Mouse (Mus musculus): ENCODE results near the gene Aadat.
"Not testable (repeated sequence)": the region's sequence is repeated elsewhere in the genome, so short reads cannot be mapped to it uniquely, and the experiment has no call there.

The Aadat gene

GRCm38 (mm10) chr8:60505653-60506521 lies at the start of gene Aadat:
TSS of gene Aadat (plus strand) at chr8:60505932.
- peak; percentile 81 to 87 for DNase-seq

GRCm38 (mm10) chr8:60466686-60467335 lies 38.9 kb upstream of the Aadat start:
- peak; percentile 50 to 77 for DNase-seq

- DNase-seq = peak; percentile 40 to 74
Observed at GRCm38 (mm10) chr8:60490147-60490546, 15.6 kb upstream of the Aadat start.

- peak in 1 of 2 experiments; percentile 38 for DNase-seq
Observed at GRCm38 (mm10) chr8:60491871-60492270, 13.9 kb upstream of the Aadat start.

GRCm38 (mm10) chr8:60492471-60492870 lies 13.3 kb upstream of the Aadat start:
- peak; percentile 77 to 89 for DNase-seq

GRCm38 (mm10) chr8:60494606-60495005 lies 11.1 kb upstream of the Aadat start:
- DNase-seq = peak; percentile 41 to 48

GRCm38 (mm10) chr8:60495046-60495445 lies 10.7 kb upstream of the Aadat start:
- peak; percentile 69 to 79 for DNase-seq

GRCm38 (mm10) chr8:60503098-60503497 lies 2.6 kb upstream of the Aadat start, which contains the start of gene Gm10283:
TSS of gene Gm10283 (minus strand) at chr8:60503198.
- DNase-seq = no peak

GRCm38 (mm10) chr8:60518286-60518685 lies 12.6 kb downstream of the Aadat start:
- DNase-seq = no peak

GRCm38 (mm10) chr8:60534945-60535344 lies 29.2 kb downstream of the Aadat start:
- DNase-seq = no peak

GRCm38 (mm10) chr8:60566783-60567182 lies 61.1 kb downstream of the Aadat start:
- no peak for DNase-seq

- peak in 1 of 2 experiments; percentile 52 for DNase-seq
Observed at GRCm38 (mm10) chr8:60577231-60577630, 71.5 kb downstream of the Aadat start.

- DNase-seq = no peak
Observed at GRCm38 (mm10) chr8:60583369-60583768, 77.6 kb downstream of the Aadat start.

- DNase-seq = not testable (repeated sequence)
Observed at GRCm38 (mm10) chr8:60591352-60592105, 85.8 kb downstream of the Aadat start.

- DNase-seq = peak; percentile 58 to 82
Observed at GRCm38 (mm10) chr8:60594761-60595160, 89.0 kb downstream of the Aadat start.

Data from kidney, adult 8-10 months (tissue).